Mouse (Mus musculus) liver, embryonic 14.5 days (tissue): ENCODE data around the gene Mb.

Source experiments
- CTCF ChIP-seq: IDR thresholded peaks from 2 replicates; pipeline ENCODE4 v1.5.1; 2016; ENCODE audit warnings: antibody characterized with exemption, low read depth, control low read depth
- EP300 ChIP-seq: IDR thresholded peaks from 2 replicates; pipeline ENCODE4 v1.6.1; 2016; ENCODE audit warnings: antibody characterized with exemption, low read depth

- no peak for TF ChIP-seq CTCF
- no peak for TF ChIP-seq EP300
Measured at GRCm38 (mm10) chr15:77077906-77078305, 27.4 kb upstream of the Mb start.
